Mouse (Mus musculus): Measurements from ENCODE around the gene Cyyr1.
"Not testable (repeated sequence)": the region's sequence is repeated elsewhere in the genome, so short reads cannot be mapped to it uniquely, and the experiment has no call there.

Cyyr1 gene

DNA sequence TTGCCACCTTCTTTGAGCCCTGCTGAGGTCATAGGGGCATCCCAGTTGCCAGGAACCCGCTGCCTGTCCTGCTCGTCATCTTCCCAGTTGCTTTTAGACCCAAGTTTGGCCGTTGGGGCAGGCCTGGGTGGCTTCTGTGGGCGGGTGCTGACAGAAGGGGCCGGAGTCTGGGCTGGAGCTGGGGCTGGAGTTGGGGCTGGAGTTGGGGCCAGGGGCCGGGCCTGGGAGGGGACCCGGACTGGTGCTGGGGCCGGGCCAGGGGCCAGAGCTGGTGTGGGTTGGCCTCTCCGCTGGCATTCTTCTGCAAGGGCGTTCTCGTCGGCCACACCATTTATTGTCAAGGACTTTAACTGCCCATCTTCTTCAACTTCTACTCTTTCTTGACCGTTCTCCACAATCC is at the start of gene Cyyr1:
Gene Cyyr1 (minus strand): TSS at position 101 of the 400 bp plus-strand sequence.
- not testable (repeated sequence) for DNase-seq

DNA sequence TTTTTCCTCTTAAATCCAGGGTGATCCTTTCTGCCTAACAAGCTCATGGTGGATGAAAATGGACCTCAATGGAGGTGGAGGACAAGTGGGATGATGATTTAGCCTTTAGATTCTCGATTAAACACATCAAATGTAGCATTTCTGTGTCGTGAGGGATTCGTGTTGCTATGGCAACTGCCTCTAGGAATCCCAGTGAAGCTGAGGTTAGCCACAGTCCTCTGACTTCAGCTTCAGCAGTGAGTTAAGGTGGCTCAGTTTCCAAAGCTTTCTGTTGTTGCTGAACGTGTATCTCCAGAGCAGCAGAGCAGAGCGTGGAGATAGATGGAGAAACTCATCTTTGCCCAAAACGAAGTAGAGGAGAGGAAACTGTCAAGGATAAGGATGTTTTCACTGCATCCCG is 35.6 kb upstream of the Cyyr1 start:
- DNase-seq: no peak

DNA sequence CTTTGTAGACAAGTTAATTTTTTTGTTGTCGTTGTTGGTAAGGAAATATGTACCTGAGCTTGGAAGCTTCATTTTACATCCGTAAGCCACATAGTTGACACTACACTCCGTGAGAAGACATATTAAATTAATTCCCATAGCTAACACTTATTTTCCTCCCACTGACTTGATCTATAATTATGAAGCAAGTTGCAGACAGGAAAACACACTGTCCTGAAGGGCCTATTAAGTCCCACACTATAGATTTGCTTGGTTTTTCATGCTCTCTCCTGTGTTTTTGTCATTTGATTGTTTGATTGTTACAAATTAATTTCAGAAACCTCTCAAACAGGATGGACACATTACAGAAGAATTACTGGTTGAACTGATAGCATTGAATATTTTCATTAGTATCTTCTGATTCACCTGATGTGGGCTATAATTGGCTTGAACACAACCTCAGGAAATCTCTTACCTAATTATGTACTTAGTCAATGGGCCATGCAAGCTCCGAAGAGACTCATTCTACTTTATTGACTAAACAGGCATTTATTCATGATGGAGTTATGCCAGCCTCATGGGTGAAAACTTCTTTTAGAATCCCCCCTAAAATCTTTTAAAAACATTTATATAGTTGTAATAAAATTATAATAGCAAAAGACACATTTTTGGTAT is 34.5 kb upstream of the Cyyr1 start:
- DNase-seq: no peak

DNA sequence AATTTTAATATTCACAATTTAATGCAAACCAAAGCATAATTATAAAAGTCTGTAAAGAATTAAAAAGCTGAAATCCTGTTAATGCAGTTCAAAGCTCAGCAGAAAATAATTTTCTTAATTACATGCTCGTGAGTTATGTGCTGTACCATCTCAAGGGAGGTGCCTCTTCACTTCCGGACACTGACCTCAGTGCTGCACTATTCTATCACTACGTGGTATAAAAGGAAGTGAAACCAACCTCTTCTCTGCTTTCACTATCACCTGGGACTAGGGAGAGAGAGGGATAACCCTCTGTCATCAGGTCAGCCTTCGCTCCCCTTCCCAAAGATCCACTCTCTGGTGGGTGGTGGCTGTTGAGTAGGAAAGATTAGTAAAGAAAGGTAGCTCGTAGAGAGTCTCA is 13.3 kb upstream of the Cyyr1 start:
- DNase-seq: no peak

DNA sequence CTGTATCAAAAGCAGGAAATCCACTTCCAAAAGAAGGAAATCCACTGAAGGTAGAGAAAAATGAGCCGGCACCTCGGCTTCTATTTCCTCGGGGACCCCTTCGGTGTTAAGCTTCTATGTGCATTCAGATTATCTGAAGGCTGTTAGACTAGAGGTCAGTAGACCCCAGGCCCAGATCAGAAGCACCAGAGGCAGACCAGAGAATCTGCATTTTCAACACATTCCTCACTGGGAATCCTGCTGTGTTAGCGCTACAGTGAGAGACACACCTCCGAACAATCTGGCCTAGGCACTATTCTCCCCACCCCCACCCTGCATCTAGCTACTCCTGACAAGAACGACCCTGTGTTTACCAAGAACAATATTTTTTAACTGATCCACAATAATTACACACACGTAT is 641 bp upstream of the Cyyr1 start:
- no peak for DNase-seq

DNA sequence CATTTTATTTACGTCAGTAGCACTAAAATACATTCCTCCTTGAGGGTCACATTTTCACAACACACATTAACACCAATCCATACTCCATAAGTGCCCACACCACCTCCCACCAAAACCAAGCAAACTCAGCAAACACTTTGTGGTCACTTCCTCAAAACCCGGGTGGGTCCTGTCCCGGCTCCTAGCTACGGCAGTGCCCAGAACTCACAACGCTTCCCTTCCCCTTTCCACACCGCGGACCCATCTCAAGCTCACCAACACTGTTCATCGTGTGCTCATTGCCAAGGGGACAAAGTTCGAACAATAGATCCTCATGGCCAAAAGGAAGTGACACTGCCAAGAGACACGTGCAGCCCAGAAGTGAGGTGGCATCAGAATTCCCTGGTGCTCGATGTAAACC is 1.2 kb downstream of the Cyyr1 start:
- not testable (repeated sequence) for DNase-seq

DNA sequence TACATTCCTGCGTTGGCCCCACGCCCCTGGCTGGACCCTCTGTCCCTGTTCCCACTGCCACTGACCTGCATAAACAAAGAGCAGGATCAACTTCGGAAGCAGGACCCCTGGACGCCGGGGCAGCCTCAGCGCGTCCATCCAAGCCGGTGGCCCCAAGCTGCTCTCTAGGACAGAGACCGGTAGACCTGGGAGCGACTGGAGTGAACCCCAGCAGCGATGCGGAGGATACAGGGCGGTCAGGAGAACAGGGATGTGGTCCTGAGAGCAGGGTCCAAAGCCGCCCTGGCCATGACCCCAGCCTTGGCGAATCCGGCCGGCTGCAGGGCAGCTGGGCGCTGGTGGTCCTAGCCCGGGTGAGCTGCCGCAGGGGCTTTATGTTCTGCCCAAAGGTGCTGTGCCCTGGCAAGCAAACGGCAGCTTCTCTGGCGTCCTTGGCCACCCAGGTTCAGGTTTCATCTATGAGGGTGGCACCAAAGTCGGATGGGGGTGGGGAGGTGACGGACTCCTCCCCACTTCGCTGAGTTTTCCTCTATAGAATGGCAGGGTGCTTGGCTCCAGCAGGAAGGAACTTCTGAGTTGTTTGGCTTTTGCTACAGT is 3.1 kb downstream of the Cyyr1 start:
- DNase-seq: no peak

DNA sequence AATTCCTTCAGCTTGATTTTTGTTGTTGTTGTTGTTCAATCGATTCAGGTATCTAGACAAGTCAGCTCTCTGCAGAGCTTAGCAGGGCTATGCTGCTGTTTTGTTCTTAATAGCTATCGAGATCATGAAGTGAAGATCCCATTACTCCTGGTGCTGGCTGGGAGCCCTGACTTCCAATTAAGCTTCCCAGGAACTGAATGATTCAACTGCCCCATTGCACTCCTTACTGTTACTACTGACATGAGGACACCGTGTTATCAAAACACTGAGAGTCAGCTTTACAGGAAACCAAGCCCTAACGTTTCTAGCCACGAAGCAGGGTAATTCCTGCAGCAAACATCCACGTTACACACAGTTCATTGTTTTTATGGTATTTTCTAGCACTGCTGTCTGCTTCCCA is 6.7 kb downstream of the Cyyr1 start:
- no peak for DNase-seq

DNA sequence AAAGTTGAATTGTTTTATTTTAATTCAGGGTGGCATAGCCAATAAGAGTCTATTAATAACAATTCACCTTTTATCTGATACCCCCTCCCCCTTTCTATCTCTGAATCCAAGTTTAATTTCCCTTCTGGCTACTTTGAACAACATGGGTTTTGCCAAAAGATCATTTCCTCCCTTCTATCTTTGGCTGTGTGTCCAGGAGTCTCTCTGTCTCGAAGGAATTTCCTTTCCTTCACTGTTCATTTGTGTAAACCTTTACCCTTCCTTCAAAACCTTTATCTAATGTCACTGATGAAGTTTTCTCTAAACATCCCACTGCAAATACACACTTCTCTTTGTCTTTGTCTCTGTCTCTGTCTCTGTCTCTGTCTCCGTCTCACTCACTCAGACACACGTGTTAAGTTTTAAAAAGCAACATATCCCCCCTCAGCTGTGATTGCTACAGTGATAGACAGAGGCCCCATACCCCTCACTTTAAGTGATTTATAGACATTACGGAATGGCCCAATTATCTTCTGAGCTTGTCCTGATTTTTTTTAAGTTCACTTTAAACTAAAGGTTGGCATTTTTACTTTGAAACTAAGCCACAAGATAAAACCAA is 11.4 kb downstream of the Cyyr1 start:
- no peak for DNase-seq

DNA sequence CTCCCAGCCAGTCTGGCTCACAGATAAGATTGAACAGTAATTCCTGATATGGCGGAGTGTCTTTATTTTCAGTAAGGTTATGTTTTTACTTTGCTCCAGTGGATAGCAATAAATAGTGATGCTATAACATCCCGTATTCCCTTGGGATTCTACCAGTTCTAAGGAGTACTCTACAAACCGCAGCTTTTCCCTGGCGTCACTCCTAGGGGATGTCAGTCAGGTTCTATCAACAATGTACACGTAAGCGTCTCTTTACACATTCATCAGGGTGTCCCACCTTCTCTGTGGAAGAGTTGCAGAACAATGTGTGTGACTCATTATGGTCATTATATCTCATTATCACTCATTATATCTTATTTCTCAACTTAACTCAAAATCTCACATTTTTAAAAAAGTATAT is 12.2 kb downstream of the Cyyr1 start:
- DNase-seq: no peak

DNA sequence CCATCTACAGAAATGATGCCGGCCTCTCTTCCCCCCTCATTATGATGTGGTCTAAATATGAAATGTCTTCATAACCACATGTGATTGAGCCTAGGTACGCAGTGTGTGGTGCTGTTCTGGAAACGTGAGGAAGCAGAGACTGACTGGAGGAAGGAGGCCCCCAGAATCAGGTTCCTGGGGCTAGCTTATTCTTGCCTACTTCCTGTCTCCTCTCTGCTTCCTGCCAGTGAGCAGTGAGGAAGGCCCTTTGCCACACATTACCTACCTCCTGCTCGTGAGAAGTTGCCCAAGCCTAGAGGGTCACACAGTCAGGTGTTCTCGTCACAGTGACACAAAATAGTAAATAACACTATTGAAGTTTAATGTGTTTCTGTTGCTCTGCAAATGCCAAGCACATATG is 14.8 kb downstream of the Cyyr1 start:
- no peak for DNase-seq

DNA sequence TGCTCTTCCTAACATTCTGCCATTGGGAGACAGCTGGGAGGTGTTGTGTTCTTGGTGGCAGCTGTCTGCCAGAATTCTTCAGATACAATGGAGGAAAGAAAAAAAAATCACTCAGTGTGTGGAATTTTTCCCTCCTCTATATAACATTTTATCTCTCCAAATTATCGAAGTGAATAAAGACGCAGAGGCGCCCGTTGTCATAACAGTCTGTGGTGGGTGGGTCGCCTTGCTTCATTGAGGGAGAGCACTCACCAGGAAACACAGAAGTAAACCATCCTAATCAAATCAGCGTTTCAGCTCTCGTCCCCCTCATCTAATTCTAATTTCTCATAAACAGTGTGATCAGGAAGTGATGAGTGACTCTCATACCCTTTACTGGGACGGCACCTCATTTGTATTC is 17.1 kb downstream of the Cyyr1 start:
- no peak for DNase-seq

DNA sequence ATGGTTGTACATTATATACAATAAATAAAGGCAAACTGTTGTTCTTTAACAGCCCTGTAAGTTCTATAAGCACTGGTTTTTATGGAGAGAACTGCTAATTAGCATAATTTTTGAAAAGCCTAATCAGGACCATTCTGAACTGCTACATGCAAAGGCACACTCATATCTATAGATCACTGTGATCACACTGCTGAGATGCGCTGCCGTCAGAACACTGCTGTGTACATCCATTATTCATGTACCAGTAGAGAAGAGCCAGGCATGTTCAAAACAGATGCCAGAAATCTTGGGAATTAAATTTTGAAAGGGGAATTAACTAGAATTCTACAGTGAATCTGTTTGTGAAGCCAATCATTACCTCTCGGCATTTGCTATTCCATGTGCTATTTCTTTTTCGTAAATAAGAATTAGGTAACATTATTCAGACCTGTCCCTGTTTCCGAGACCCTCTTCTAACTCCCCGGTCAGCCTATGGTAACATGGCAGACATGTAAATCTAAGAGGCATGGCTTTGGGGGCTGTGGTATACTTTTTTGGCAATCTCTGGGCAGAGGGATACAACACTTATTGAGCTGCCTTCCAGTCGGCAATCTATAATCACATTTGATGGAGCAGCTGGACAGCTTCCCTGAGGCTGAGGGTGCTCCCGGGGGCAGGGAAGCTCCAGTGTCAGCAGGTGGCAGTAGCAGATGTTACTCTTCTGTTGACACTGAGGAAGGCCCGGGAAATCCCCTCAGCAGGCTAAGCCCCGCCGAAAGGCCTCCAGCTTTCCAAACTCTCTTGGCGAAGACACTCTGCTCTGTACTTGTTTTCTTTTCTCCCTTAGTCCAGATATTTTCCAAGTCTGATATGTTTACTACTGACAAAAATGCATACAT is 25.2 kb downstream of the Cyyr1 start:
- DNase-seq: no peak

DNA sequence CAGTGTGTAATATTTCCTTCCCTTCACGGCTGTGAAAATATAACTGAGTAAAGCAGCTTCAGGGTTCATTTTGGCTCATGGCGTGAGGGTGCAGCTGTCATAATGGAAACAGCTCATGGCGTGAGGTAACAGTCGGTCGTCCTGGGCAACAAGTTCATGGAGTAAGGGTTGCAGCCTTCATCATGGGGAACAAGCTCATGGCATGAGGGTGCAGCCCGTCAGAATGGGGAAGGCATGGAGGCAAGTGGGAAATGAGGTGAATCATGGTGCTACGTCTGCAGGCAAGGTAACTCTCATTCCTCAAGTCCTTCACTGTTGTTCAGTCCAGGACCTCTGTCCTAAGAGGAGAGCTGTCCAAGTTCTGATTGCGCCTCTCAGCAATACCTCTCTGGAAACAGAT is 28.6 kb downstream of the Cyyr1 start:
- DNase-seq: no peak

DNA sequence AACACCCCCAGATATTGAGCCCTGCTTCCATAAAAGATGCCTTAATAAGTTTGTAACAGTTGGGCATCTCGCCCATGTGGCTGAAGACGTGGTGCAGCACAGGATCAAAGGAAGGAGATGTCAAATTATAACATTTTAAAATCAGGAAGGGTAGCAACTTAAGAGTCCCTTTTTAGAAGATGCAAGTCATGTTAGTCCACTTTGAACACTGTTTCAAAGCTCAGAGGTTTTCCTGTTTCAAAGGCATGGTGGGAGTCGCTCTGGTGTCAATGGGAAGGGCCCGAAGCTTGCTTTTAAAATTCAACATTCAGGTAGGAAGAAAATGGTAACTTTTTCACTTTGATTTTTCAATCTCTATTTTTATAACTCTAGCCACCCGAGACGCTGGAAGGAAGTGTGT is 45.9 kb downstream of the Cyyr1 start:
- no peak for DNase-seq

DNA sequence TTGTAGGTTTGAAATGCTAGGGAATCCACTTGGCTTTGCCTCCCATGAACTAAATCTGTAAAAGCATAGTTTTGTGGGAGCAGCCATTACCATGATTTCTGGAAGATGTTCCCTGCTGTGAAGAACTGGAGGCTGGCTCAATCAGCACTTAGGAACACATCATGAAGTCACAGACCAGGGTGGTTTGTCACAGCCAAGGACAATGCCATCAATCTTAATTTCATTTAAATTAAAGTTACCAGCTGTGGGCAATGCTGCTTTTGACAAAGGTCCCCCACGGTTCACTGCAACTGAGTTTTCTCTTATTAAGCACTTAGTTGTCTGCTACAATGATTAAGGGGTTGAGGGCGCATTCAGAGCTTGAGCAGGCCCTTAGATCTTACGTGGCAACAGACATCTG is 48.1 kb downstream of the Cyyr1 start:
- DNase-seq: no peak

DNA sequence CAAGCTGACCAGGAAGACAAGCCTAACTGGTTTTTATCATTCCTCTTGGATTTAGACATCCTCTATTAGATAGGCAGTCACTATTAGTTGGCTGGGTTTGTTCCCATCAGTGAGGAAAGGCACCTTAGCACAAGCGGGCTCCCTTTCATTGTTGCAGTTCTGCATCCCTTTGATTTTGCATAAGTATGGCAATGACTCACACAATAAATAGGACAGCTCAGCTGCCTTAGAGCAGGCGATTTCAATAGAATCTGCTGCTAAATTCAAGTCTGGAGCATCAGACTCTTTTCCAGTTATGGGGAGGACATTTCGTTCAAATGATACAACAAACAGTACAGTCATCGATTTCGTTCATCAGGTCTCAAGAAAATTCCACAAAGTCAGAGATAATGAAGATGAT is 49.8 kb downstream of the Cyyr1 start:
- no peak for DNase-seq

DNA sequence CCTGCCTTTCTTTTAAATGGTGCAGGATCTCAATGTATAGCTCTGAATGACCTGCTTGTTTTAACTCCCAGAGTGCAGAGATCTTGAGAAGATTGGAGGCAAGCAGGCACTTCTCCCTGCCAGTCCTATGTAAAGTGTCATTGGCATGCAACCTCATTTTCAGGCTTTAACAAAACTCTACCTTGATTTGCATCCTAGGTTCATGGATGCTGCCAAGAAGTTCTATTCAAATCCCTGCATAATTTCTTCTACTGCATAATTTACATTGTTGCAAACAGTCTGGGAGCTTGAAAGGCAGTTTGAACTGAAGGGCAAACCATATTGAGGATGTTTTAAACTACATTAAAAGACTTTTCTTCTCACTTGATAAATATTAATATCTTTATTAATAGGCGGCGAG is 57.4 kb downstream of the Cyyr1 start:
- no peak for DNase-seq

DNA sequence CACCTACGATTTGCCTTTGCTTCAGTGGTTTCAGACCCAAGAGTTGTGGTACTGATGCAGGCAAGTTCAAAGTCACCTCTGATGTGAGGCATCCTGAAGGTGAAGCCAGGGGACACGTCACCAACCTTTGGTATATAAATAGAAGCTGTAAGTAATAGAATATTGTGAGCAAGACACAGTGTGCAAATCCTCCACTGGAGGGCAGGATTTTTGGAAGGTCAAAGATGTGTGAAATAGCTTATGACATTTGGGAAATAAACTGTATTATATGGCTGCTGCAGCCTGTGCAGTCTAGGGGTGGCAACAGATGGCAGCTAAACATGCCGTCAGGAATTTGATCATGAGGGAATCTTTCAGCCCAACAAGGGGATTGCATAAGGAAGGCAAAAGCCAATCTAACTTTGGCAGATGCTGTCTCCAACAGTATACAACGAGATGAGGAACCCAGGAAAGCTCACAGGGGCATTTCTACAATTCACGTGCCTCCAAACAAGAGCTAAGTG is 65.0 kb downstream of the Cyyr1 start:
- no peak for DNase-seq

DNA sequence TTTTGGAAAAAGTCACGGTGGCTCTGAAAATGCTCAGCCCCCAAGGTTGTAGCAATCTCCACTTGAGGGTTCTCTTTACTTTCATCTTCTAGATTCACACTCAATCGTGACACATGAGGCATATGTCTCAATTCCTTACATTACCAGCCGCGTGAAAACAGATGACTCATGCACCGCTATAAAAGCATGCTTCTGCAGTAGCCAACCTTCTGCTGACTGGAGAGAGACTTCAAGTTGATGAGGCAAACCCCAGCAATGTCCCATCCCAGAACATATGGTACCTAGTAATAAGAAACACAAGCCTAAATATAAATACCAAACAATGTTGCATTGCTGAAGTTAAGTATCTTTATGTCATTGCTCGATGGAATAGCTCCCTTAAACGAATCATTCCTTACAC is 65.9 kb downstream of the Cyyr1 start:
- no peak for DNase-seq

DNA sequence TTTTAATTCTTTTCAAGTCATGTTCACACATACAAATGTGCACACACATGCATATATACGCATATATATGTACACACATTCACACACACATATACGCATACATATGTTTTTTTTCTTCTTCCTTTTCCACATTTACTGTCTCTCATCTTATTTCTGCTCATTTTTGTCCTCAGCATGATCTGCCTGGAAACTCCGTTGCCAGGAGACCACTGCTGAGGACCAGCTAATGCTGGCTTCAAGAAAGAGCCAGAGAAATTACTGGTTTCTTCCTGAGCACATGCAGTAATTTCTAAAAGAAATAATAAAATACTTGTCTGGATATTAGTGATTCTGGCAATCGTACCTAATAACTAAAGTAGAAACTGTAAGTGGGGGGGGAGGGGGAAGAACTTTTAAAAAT is 68.6 kb downstream of the Cyyr1 start:
- no peak for DNase-seq

DNA sequence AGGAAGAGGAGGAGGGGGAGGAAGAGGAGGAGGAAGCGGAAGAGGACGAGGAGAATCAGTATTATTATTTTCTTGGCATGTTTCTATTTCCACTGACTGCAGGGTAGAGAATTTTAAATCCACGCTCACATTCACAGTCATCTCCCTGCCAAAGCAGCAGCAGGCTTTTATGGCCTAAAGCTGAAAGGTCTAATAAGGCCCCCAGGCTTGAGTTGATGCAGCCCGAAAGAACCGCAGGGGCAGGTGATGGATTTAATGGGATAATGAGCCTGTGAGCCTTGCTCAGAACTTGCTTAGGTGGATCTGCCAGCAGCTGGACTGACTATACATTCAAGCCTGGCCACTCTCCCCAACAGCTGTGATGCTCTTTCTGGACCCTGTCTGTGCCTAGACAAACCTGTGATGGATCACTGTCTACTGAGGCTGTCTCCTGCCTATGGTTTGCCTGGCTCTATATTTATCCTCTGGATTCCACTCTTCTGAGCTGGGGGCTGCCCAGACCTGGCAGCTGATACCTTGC is 78.6 kb downstream of the Cyyr1 start:
- no peak for DNase-seq

DNA sequence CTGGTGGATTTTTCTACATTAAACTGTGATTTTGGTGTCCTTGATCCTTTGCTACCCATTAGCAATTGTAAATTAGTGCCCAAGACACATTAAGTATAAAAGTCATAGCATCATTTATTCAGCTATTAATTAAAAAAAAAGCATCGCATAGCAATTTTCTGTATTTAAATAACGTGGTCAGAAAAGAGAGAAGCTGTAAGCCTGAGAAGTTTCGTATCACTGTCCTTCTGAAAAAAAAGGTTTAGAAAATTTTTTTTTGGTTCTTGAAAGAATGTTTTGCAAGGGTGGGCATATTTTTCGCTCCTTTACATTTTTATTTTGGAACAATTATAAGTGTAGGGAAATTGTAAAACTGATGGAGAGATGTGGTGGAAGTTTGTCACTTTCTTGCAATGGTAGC is 83.1 kb downstream of the Cyyr1 start:
- no peak for DNase-seq

All from spleen, adult 18-20 months (tissue).